Mouse (Mus musculus): Measurements from ENCODE around the gene Yif1a. TPM values are rescaled to one million over a fixed set of nuclear protein-coding genes. Genes with fewer than 3 reads are reported as not detected.

The Yif1a gene
- total RNA-seq, 2 experiments from 2014 or later, result 46.4 to 49.3 TPM

- peak; percentile 34 for DNase-seq
Measured at GRCm38 (mm10) chr19:5058801-5059771, 29.3 kb upstream of the Yif1a start.

- DNase-seq, result no peak
Measured at GRCm38 (mm10) chr19:5060365-5061330, 27.7 kb upstream of the Yif1a start.

GRCm38 (mm10) chr19:5062041-5062440 lies 26.3 kb upstream of the Yif1a start:
- DNase-seq, result no peak

- peak; percentile 43 for DNase-seq
Measured at GRCm38 (mm10) chr19:5062446-5062845, 25.9 kb upstream of the Yif1a start.

- DNase-seq, result no peak
Measured at GRCm38 (mm10) chr19:5065104-5065503, 23.2 kb upstream of the Yif1a start.

- no peak for DNase-seq
Measured at GRCm38 (mm10) chr19:5067040-5067799, 21.1 kb upstream of the Yif1a start.

- DNase-seq, result peak; percentile 84
Measured at GRCm38 (mm10) chr19:5067867-5068569, 20.3 kb upstream of the Yif1a start, which contains the start of gene Cd248. Cd248 (plus strand) TSS chr19:5068078.

GRCm38 (mm10) chr19:5068570-5069234 lies 19.6 kb upstream of the Yif1a start:
- peak; percentile 32 for DNase-seq

GRCm38 (mm10) chr19:5069486-5069885 lies 18.9 kb upstream of the Yif1a start:
- DNase-seq, result no peak

GRCm38 (mm10) chr19:5069978-5070377 lies 18.4 kb upstream of the Yif1a start:
- DNase-seq, result no peak

- no peak for DNase-seq
Measured at GRCm38 (mm10) chr19:5071077-5071476, 17.3 kb upstream of the Yif1a start.

- DNase-seq, result peak; percentile 56
Measured at GRCm38 (mm10) chr19:5071545-5072369, 16.6 kb upstream of the Yif1a start.

- DNase-seq, result no peak
Measured at GRCm38 (mm10) chr19:5072389-5073019, 15.8 kb upstream of the Yif1a start.

GRCm38 (mm10) chr19:5073028-5073427 lies 15.3 kb upstream of the Yif1a start:
- peak; percentile 68 for DNase-seq

GRCm38 (mm10) chr19:5073518-5073917 lies 14.8 kb upstream of the Yif1a start:
- DNase-seq, result no peak

GRCm38 (mm10) chr19:5079279-5079678 lies 9.1 kb upstream of the Yif1a start:
- DNase-seq, result no peak

GRCm38 (mm10) chr19:5082005-5082404 lies 6.3 kb upstream of the Yif1a start:
- DNase-seq, result no peak

- no peak for DNase-seq
Measured at GRCm38 (mm10) chr19:5082596-5082995, 5.7 kb upstream of the Yif1a start.

Measured in gastrocnemius, postnatal 10 days (tissue).